ENCODE assay signal across 18 mouse cellular contexts in the genomic region with DNA sequence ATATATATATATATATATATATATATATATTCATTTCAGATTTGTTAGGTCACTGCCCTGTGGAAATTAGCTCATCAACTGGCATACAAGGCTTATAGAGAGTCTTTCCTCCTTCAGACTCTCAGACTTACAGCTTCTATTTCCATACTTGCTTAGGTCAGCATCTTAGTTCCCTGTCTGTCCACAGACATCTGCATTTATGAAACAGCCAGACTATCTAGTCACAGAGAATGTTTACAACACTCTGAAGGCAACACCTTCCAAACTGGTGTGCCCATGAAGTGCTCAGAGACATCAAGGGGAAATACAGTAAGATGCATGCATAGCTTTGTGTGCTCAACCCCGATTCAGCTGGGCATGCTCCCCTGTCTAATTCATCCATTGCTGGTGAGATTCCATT.
"Had no signal": no experiment of that assay in that cellular context is flagged by ENCODE, and none has a peak within 500 bp of the region (broad histone marks: within the 10 kb centered on the region; RNA-seq: fewer than 3 reads in every experiment).

No protein-coding gene starts in this region.

- ATAC-seq: intestine, postnatal 0 days; midbrain, embryonic 15.5 days had no signal

- H3K4me2 ChIP-seq: liver, embryonic 11.5 days; lung, embryonic 15.5 days; midbrain, embryonic 15.5 days; neural tube, embryonic 13.5 days had no signal

- DNase-seq: kidney, adult 2 months; kidney, postnatal 25 days; layer of hippocampus, postnatal 36 days; lung, adult 18-20 months; thymus, adult 2 months; thymus, postnatal 4 days had no signal

- H3K27ac ChIP-seq: kidney, postnatal 0 days; left cerebral cortex, adult 2 months; liver, embryonic 14.5 days; lung, embryonic 15.5 days; midbrain, embryonic 10.5 days; midbrain, embryonic 15.5 days; neural tube, embryonic 13.5 days; stomach, postnatal 0 days had no signal

- H3K27me3 ChIP-seq: lung, embryonic 15.5 days; midbrain, embryonic 15.5 days; neural tube, embryonic 13.5 days had no signal

- H3K9me3 ChIP-seq: lung, embryonic 15.5 days; midbrain, embryonic 10.5 days; midbrain, embryonic 15.5 days; neural tube, embryonic 13.5 days had no signal

- H3K36me3 ChIP-seq: lung, embryonic 15.5 days; midbrain, embryonic 10.5 days; midbrain, embryonic 15.5 days; neural tube, embryonic 13.5 days had no signal

- H3K9ac ChIP-seq: liver, embryonic 14.5 days; lung, embryonic 15.5 days; midbrain, embryonic 15.5 days; neural tube, embryonic 13.5 days had no signal

- H3K4me3 ChIP-seq: left cerebral cortex, adult 2 months; lung, embryonic 15.5 days; megakaryocyte, embryonic 14.5 days; midbrain, embryonic 10.5 days; midbrain, embryonic 15.5 days; myocyte; neural tube, embryonic 13.5 days had no signal
